ENCODE assay signal across 10 mouse cellular contexts in genomic region chr2:156181592-156181991, GRCm38 (mm10). TPM values are rescaled to one million over a fixed set of nuclear protein-coding genes. Genes with fewer than 3 reads are reported as not detected.
DNase-seq lines count a peak whose midpoint lies in the region; ATAC-seq and TF ChIP-seq lines count a peak whose summit lies in the region.
"Had no signal": no experiment of that assay in that cellular context is flagged by ENCODE, and none has a peak within 500 bp of the region (broad histone marks: within the 10 kb centered on the region; RNA-seq: fewer than 3 reads in every experiment).

No protein-coding gene starts in this region.

- H3K4me2 ChIP-seq in heart, embryonic 16.5 days (ENCODE audit: low read depth, low read length): peak overlapping the region; percentile 79
- H3K4me2 ChIP-seq in neural tube, embryonic 13.5 days: peak overlapping the region; percentile 65

- no peaks in the 10 kb centered on the region for H3K9me3 ChIP-seq in heart, embryonic 16.5 days (replicated peaks; ENCODE audit: control insufficient read depth, low read length)
- H3K9me3 ChIP-seq in megakaryocyte, embryonic 14.5 days: no peaks in the 10 kb centered on the region
- no peaks in the 10 kb centered on the region for H3K9me3 ChIP-seq in neural tube, embryonic 13.5 days
- H3K9me3 ChIP-seq: intestine, embryonic 15.5 days had no signal

- H3K36me3 ChIP-seq in heart, embryonic 16.5 days (ENCODE audit: control insufficient read depth, insufficient read depth): peaks cover 10% of the 10 kb centered on the region
- peaks cover 26% of the 10 kb centered on the region for H3K36me3 ChIP-seq in megakaryocyte, embryonic 14.5 days (replicated peaks; ENCODE audit: low read length)
- peaks cover 14% of the 10 kb centered on the region for H3K36me3 ChIP-seq in neural tube, embryonic 13.5 days

- peak overlapping the region; percentile 76 for H3K9ac ChIP-seq in heart, embryonic 16.5 days (ENCODE audit: low read length)
- peak overlapping the region; percentile 100 for H3K9ac ChIP-seq in neural tube, embryonic 13.5 days
- H3K9ac ChIP-seq: intestine, embryonic 15.5 days had no signal

- 16% methylated on average over 2 of the region's 2 CpGs for whole genome bisulfite sequencing in cerebellum, adult 2 months
- 71% methylated on average over 2 of the region's 2 CpGs for WGBS in heart, embryonic 16.5 days
- 81% methylated on average over 2 of the region's 2 CpGs for WGBS in neural tube, embryonic 13.5 days

- no peak for TF ChIP-seq CTCF in cerebellum, adult 2 months (IDR thresholded peaks at IDR 0.05; ENCODE audit: borderline replicate concordance, insufficient read depth, low read depth, low read length)

- no peak overlapping the region for H3K4me3 ChIP-seq in cerebellum, adult 2 months (replicated peaks; ENCODE audit: insufficient read depth, low read depth, low read length)
- H3K4me3 ChIP-seq in heart, embryonic 16.5 days (ENCODE audit: low read length): no peak overlapping the region
- peak overlapping the region; percentile 72 for H3K4me3 ChIP-seq in megakaryocyte, embryonic 14.5 days (replicated peaks)
- no peak overlapping the region for H3K4me3 ChIP-seq in neural tube, embryonic 13.5 days
- H3K4me3 ChIP-seq: intestine, embryonic 15.5 days had no signal

- peaks cover 10% of the 10 kb centered on the region; the same call in 1 of the 2 replicates for H3K4me1 ChIP-seq in cerebellum, adult 2 months (ENCODE audit: control insufficient read depth, insufficient read depth, low read length)
- H3K4me1 ChIP-seq in heart, embryonic 16.5 days (ENCODE audit: control insufficient read depth, insufficient read depth, low read length): peaks cover 24% of the 10 kb centered on the region
- H3K4me1 ChIP-seq in megakaryocyte, embryonic 14.5 days: peaks cover 40% of the 10 kb centered on the region
- peaks cover 33% of the 10 kb centered on the region for H3K4me1 ChIP-seq in neural tube, embryonic 13.5 days (replicated peaks)

- peak overlapping the region; percentile 68 for H3K27ac ChIP-seq in cerebellum, adult 2 months (ENCODE audit: insufficient read depth, low read length)
- H3K27ac ChIP-seq in heart, embryonic 16.5 days (ENCODE audit: low read length): peak overlapping the region; percentile 88
- H3K27ac ChIP-seq in neural tube, embryonic 13.5 days (replicated peaks): peak overlapping the region; percentile 97; the same call in 1 of the 2 replicates
- H3K27ac ChIP-seq: intestine, embryonic 15.5 days had no signal

- no peak for ATAC-seq in heart, embryonic 16.5 days (replicated peaks; ENCODE audit: extremely low read depth, insufficient read depth, low FRiP score)
- ATAC-seq in megakaryocyte, adult 5-6 weeks (ENCODE audit: poor library complexity, severe bottlenecking): no peak
- ATAC-seq in neural tube, embryonic 13.5 days (ENCODE audit: low read depth): no peak
- ATAC-seq: intestine, embryonic 15.5 days; Patski had no signal

- no peak for DNase-seq in cerebellum, adult 2 months
- DNase-seq in cerebellum, postnatal 10 days: no peak
- DNase-seq in heart, postnatal 4 days: no peak
- no peak for DNase-seq in spleen, postnatal 4 days (ENCODE audit: low spot score in 2 of 2)

- no peak for TF ChIP-seq POLR2A in cerebellum, adult 2 months (IDR thresholded peaks at IDR 0.05; ENCODE audit: borderline replicate concordance, insufficient read depth, low read length)

- H3K27me3 ChIP-seq in cerebellum, adult 2 months (ENCODE audit: control insufficient read depth, insufficient read depth, low read length): no peaks in the 10 kb centered on the region
- no peaks in the 10 kb centered on the region for H3K27me3 ChIP-seq in heart, embryonic 16.5 days (ENCODE audit: control insufficient read depth, insufficient read depth, low read length)
- no peaks in the 10 kb centered on the region for H3K27me3 ChIP-seq in megakaryocyte, embryonic 14.5 days (replicated peaks)
- no peaks in the 10 kb centered on the region for H3K27me3 ChIP-seq in neural tube, embryonic 13.5 days
- H3K27me3 ChIP-seq: intestine, embryonic 15.5 days; Patski had no signal

RNA-seq across cellular contexts. Expression of gene Rbm39, which starts 1.6 kb away (rescaled TPM):
- 144 and 145 TPM in 2 replicates for polyA plus RNA-seq in cerebellum, adult 2 months (2012; rRNA removed)
- polyA plus RNA-seq in heart, embryonic 16.5 days (2015; fragmentation: Nextera tagmentation; extraction: Ambion mirVana): 355 and 375 TPM in 2 replicates
- total RNA-seq in heart, postnatal 4 days (2021): 100 to 1,000 TPM; 264 to 286 TPM
- 68.5 and 230 TPM in 2 replicates for polyA plus RNA-seq in megakaryocyte, embryonic 14.5 days (2012; ENCODE audit: insufficient read depth, low replicate concordance)
- 443 and 462 TPM in 2 replicates for total RNA-seq in megakaryocyte, adult 5-6 weeks (2015)
- total RNA-seq in megakaryocyte, adult 5-6 weeks (2017): 508 and 552 TPM in 2 replicates
- 509 and 512 TPM in 2 replicates for polyA plus RNA-seq in neural tube, embryonic 13.5 days (2015; fragmentation: Nextera tagmentation; extraction: Ambion mirVana)

RNA-seq across cellular contexts. Expression of gene Phf20, which starts 14.7 kb away (rescaled TPM):
- polyA plus RNA-seq in cerebellum, adult 2 months (2012; rRNA removed): 44.6 and 48.3 TPM in 2 replicates
- polyA plus RNA-seq in heart, embryonic 16.5 days (2015; fragmentation: Nextera tagmentation; extraction: Ambion mirVana): 43.0 and 46.5 TPM in 2 replicates
- 10 to 100 TPM; 20.5 to 21.3 TPM for total RNA-seq in heart, postnatal 4 days (2021)
- 31.7 and 56.9 TPM in 2 replicates for polyA plus RNA-seq in megakaryocyte, embryonic 14.5 days (2012; ENCODE audit: insufficient read depth, low replicate concordance)
- total RNA-seq in megakaryocyte, adult 5-6 weeks (2015): 25.9 and 34.6 TPM in 2 replicates
- total RNA-seq in megakaryocyte, adult 5-6 weeks (2017): 27.1 and 55.5 TPM in 2 replicates
- polyA plus RNA-seq in neural tube, embryonic 13.5 days (2015; fragmentation: Nextera tagmentation; extraction: Ambion mirVana): 101 and 126 TPM in 2 replicates

RNA-seq across cellular contexts. Expression of gene Nfs1, which starts 37.6 kb away (rescaled TPM):
- 67.5 and 71.7 TPM in 2 replicates for polyA plus RNA-seq in cerebellum, adult 2 months (2012; rRNA removed)
- polyA plus RNA-seq in heart, embryonic 16.5 days (2015; fragmentation: Nextera tagmentation; extraction: Ambion mirVana): 70.3 and 75.0 TPM in 2 replicates
- total RNA-seq in heart, postnatal 4 days (2021): 10 to 100 TPM; 51.5 to 51.9 TPM
- polyA plus RNA-seq in megakaryocyte, embryonic 14.5 days (2012; ENCODE audit: insufficient read depth, low replicate concordance): 5.4 and 12.7 TPM in 2 replicates
- 32.8 and 37.4 TPM in 2 replicates for total RNA-seq in megakaryocyte, adult 5-6 weeks (2015)
- 21.3 and 22.0 TPM in 2 replicates for total RNA-seq in megakaryocyte, adult 5-6 weeks (2017)
- polyA plus RNA-seq in neural tube, embryonic 13.5 days (2015; fragmentation: Nextera tagmentation; extraction: Ambion mirVana): 31.2 and 31.8 TPM in 2 replicates

RNA-seq across cellular contexts. Expression of gene Romo1, which starts 37.8 kb away (rescaled TPM):
- 245 and 250 TPM in 2 replicates for polyA plus RNA-seq in cerebellum, adult 2 months (2012; rRNA removed)
- 338 and 361 TPM in 2 replicates for polyA plus RNA-seq in heart, embryonic 16.5 days (2015; fragmentation: Nextera tagmentation; extraction: Ambion mirVana)
- total RNA-seq in heart, postnatal 4 days (2021): 100 to 1,000 TPM; 273 to 278 TPM
- 248 and 453 TPM in 2 replicates for polyA plus RNA-seq in megakaryocyte, embryonic 14.5 days (2012; ENCODE audit: insufficient read depth, low replicate concordance)
- total RNA-seq in megakaryocyte, adult 5-6 weeks (2015): 53.8 and 63.6 TPM in 2 replicates
- total RNA-seq in megakaryocyte, adult 5-6 weeks (2017): 10.0 and 11.0 TPM in 2 replicates
- polyA plus RNA-seq in neural tube, embryonic 13.5 days (2015; fragmentation: Nextera tagmentation; extraction: Ambion mirVana): 373 and 399 TPM in 2 replicates

RNA-seq across cellular contexts. Expression of gene Gm28036, which starts 54.7 kb away (rescaled TPM):
- 4.0 and 5.7 TPM in 2 replicates for polyA plus RNA-seq in cerebellum, adult 2 months (2012; rRNA removed)
- 10.8 and 14.1 TPM in 2 replicates for polyA plus RNA-seq in heart, embryonic 16.5 days (2015; fragmentation: Nextera tagmentation; extraction: Ambion mirVana)
- 10 to 100 TPM; 30.3 to 33.8 TPM for total RNA-seq in heart, postnatal 4 days (2021)
- polyA plus RNA-seq in megakaryocyte, embryonic 14.5 days (2012; ENCODE audit: insufficient read depth, low replicate concordance): not detected in 2 replicates
- total RNA-seq in megakaryocyte, adult 5-6 weeks (2015): 0.38 and 6.3 TPM in 2 replicates
- total RNA-seq in megakaryocyte, adult 5-6 weeks (2017): 25.2 and 25.8 TPM in 2 replicates
- 21.4 and 26.1 TPM in 2 replicates for polyA plus RNA-seq in neural tube, embryonic 13.5 days (2015; fragmentation: Nextera tagmentation; extraction: Ambion mirVana)
